Mouse (Mus musculus): Measurements from ENCODE around the gene Spint1.

Gene Spint1

GRCm38 (mm10) chr2:119237210-119237870 lies at the start of gene Spint1:
Spint1 (plus strand) TSS chr2:119237362.
- no peak for ATAC-seq (ENCODE audit: low TSS enrichment)

- ATAC-seq (ENCODE audit: low TSS enrichment): peak; percentile 95
Measured at GRCm38 (mm10) chr2:119189029-119189710, 48.0 kb upstream of the Spint1 start.

- ATAC-seq (ENCODE audit: low TSS enrichment): no peak
Measured at GRCm38 (mm10) chr2:119190969-119191368, 46.2 kb upstream of the Spint1 start.

- no peak for ATAC-seq (ENCODE audit: low TSS enrichment)
Measured at GRCm38 (mm10) chr2:119194140-119194539, 43.0 kb upstream of the Spint1 start.

GRCm38 (mm10) chr2:119196316-119197108 lies 40.6 kb upstream of the Spint1 start:
- no peak for ATAC-seq (ENCODE audit: low TSS enrichment)

GRCm38 (mm10) chr2:119197493-119197892 lies 39.7 kb upstream of the Spint1 start:
- no peak for ATAC-seq (ENCODE audit: low TSS enrichment)

- ATAC-seq (ENCODE audit: low TSS enrichment): no peak
Measured at GRCm38 (mm10) chr2:119198049-119198448, 39.1 kb upstream of the Spint1 start.

GRCm38 (mm10) chr2:119198934-119199333 lies 38.2 kb upstream of the Spint1 start:
- ATAC-seq (ENCODE audit: low TSS enrichment): peak; percentile 62

GRCm38 (mm10) chr2:119202914-119203453 lies 34.2 kb upstream of the Spint1 start:
- no peak for ATAC-seq (ENCODE audit: low TSS enrichment)

GRCm38 (mm10) chr2:119203871-119204460 lies 33.2 kb upstream of the Spint1 start:
- ATAC-seq (ENCODE audit: low TSS enrichment): no peak

GRCm38 (mm10) chr2:119207961-119208343 lies 29.2 kb upstream of the Spint1 start:
- ATAC-seq (ENCODE audit: low TSS enrichment): no peak

GRCm38 (mm10) chr2:119208344-119209175 lies 28.6 kb upstream of the Spint1 start, which contains the start of the genes Zfyve19 and Dnajc17:
Zfyve19 (plus strand) TSS chr2:119208617.
Dnajc17 (minus strand) TSS chr2:119208795.
- ATAC-seq (ENCODE audit: low TSS enrichment): peak; percentile 98

- no peak for ATAC-seq (ENCODE audit: low TSS enrichment)
Measured at GRCm38 (mm10) chr2:119209176-119209507, 28.0 kb upstream of the Spint1 start.

GRCm38 (mm10) chr2:119229775-119230704 lies 7.1 kb upstream of the Spint1 start, which contains the start of gene Ppp1r14d:
Ppp1r14d (minus strand) TSS chr2:119229906.
- no peak for ATAC-seq (ENCODE audit: low TSS enrichment)

GRCm38 (mm10) chr2:119236682-119237209 lies 416 bp upstream of the Spint1 start:
- ATAC-seq (ENCODE audit: low TSS enrichment): no peak

GRCm38 (mm10) chr2:119237871-119238220 lies 684 bp downstream of the Spint1 start:
- ATAC-seq (ENCODE audit: low TSS enrichment): no peak

- ATAC-seq (ENCODE audit: low TSS enrichment): no peak
Measured at GRCm38 (mm10) chr2:119238671-119239070, 1.5 kb downstream of the Spint1 start.

- no peak for ATAC-seq (ENCODE audit: low TSS enrichment)
Measured at GRCm38 (mm10) chr2:119240075-119240818, 3.1 kb downstream of the Spint1 start.

- ATAC-seq (ENCODE audit: low TSS enrichment): no peak
Measured at GRCm38 (mm10) chr2:119240819-119241186, 3.6 kb downstream of the Spint1 start.
